Mouse (Mus musculus): ENCODE data around the gene Nsmce3.

DNA sequence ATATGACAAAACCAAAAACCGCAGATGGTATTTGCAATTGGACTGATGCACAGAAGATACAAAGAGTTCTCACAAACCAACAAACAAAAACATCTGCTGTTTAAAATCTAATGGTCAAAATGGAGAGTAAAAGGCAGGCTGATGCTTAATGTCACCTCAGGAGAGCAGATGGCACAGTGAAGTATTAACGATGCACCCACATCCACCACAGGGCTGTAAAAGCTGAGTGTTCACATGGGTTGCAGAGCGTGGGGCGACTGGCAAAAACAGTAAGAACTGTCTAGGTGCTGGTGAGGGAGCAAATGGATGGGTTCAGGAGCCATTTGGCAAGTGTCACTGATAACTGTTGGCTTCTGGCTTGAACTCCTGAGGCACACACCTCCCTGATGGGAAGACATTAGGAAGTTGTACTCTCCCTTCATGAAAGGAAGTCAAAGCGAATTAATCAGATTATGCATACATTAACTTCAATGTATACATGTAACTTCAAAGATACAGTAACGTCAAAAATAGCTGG is 3.2 kb downstream of the Nsmce3 start:
- TF ChIP-seq CTCF (conservative IDR thresholded peaks at IDR 0.05 in 1 of 2, IDR thresholded peaks at IDR 0.05 in 1 of 2; ENCODE audit: low read depth in 2 of 2, low read length in 2 of 2) = no peak
- no peak for TF ChIP-seq ZNF384 (IDR thresholded peaks at IDR 0.05; ENCODE audit: low read depth, low read length)
- no peak for TF ChIP-seq POLR2A (IDR thresholded peaks at IDR 0.05; ENCODE audit: low read depth, low read length)
- no peak for TF ChIP-seq JUND (conservative IDR thresholded peaks at IDR 0.05; ENCODE audit: low read depth, low read length)
- TF ChIP-seq ZKSCAN1 (IDR thresholded peaks at IDR 0.05; ENCODE audit: borderline replicate concordance, low read depth, low read length) = no peak
- no peak for TF ChIP-seq MYC (IDR thresholded peaks at IDR 0.05; ENCODE audit: low read depth, low read length)
- TF ChIP-seq IRF4 (IDR thresholded peaks at IDR 0.05; ENCODE audit: low read depth, low read length) = no peak
- no peak for TF ChIP-seq ETS1 (conservative IDR thresholded peaks at IDR 0.05; ENCODE audit: low read depth, low read length)
- no peak for TF ChIP-seq TCF12 (IDR thresholded peaks at IDR 0.05; ENCODE audit: low read depth, low read length)
- TF ChIP-seq USF2 (conservative IDR thresholded peaks at IDR 0.05; ENCODE audit: low read depth, low read length) = no peak
- no peak for TF ChIP-seq EP300 (IDR thresholded peaks at IDR 0.05; ENCODE audit: low read length)
- no peak for TF ChIP-seq CHD1 (IDR thresholded peaks at IDR 0.05; ENCODE audit: low read depth, low read length)
